ENCODE assay signal across 8 mouse cellular contexts in the genomic region with DNA sequence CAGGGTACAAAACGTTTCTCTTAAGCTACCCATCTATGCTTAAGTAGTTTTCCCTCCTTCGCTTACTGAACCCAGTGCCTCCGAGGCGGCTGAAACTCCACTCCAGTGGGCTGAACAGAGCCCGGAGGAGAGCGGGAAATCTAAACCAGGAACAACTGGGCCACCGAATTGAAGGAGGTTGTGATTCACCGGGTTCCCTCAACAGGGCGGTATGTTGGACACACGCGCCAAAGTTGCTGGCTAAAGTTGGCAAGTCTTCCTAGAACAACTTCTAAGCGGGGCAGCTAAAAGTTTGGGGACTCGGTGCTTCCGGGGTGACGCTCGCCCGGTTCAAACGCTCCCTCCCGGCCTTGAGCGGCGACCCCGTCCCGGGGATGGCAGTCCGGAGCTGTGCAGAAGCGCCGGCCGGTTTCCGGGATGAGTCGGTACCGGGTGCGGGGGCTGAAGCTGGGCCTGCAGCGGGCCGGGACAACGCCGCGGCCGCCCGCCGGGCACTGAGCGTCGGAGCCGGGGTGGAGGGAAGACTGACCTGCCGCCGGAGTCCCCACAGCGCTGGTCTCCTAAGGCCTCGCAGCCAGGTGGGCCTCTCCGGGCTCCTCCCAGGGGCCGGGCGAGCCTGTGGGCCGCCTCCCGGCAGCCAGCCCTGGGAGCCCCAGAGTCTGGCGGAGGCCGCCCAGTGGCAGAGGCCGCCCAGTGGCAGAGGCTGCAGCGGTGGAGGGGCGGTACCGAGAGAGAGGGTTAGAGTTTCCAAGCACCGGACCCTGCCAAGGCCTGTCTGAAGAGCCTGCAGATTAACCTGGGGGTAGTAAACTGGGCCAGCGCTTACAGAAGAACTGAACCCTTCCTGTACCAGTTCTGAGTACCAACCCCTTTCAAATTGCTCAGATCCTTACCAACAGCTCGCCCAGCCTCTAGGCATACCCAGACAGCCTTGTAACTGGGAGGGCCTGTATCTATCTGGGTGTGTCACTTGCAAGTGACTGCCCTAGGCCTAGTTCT. TPM values are rescaled to one million over a fixed set of nuclear protein-coding genes. Genes with fewer than 3 reads are reported as not detected.
DNase-seq lines count a peak whose midpoint lies in the region; ATAC-seq and TF ChIP-seq lines count a peak whose summit lies in the region.

A gene (plus strand): TSS at position 181 of the 999 bp plus-strand sequence.
A gene (minus strand): TSS at position 939 of the 999 bp plus-strand sequence.

- peak within 1 kb of the TSS; percentile 79 for H3K4me2 ChIP-seq in heart, embryonic 13.5 days
- peak within 1 kb of the TSS; percentile 80 for H3K4me2 ChIP-seq in kidney, postnatal 0 days (ENCODE audit: low read length)
- H3K4me2 ChIP-seq in neural tube, embryonic 15.5 days, result peak within 1 kb of the TSS; percentile 98

- peak within 1 kb of the TSS; percentile 91 for H3K9ac ChIP-seq in heart, embryonic 13.5 days
- H3K9ac ChIP-seq in kidney, postnatal 0 days (ENCODE audit: low read depth, low read length), result peak within 1 kb of the TSS; percentile 83
- peak within 1 kb of the TSS; percentile 55 for H3K9ac ChIP-seq in neural tube, embryonic 15.5 days (replicated peaks)

- DNase-seq in kidney, postnatal 0 days (ENCODE audit: low spot score), result peak; percentile 89
- DNase-seq in lung, adult 2 months, result peak; percentile 78
- DNase-seq in thymus, adult 18-20 months, result peak; percentile 67 to 68

- WGBS in bone marrow, adult 2 months, result under 1% methylated on average over 60 of the region's 60 CpGs
- WGBS in heart, embryonic 13.5 days, result under 1% methylated on average over 54 of the region's 60 CpGs
- under 1% methylated on average over 60 of the region's 60 CpGs for WGBS in kidney, postnatal 0 days
- WGBS in lung, adult 2 months, result under 1% methylated on average over 60 of the region's 60 CpGs
- 1% methylated on average over 60 of the region's 60 CpGs for WGBS in neural tube, embryonic 15.5 days

- peak within 1 kb of the TSS; percentile 87 for H3K27ac ChIP-seq in bone marrow, adult 2 months (ENCODE audit: control insufficient read depth, insufficient read depth, low read depth, low read length, poor library complexity)
- peak within 1 kb of the TSS; percentile 71 for H3K27ac ChIP-seq in embryonic fibroblast, embryonic 13.5 days (ENCODE audit: insufficient read depth, low read length)
- H3K27ac ChIP-seq in heart, embryonic 13.5 days (replicated peaks), result peak within 1 kb of the TSS; percentile 83
- peak within 1 kb of the TSS; percentile 78 for H3K27ac ChIP-seq in kidney, postnatal 0 days
- no peak within 1 kb of the TSS for H3K27ac ChIP-seq in neural tube, embryonic 15.5 days (replicated peaks)

- no peaks in the 10 kb centered on the region; the same call in 1 of the 2 replicates for H3K4me1 ChIP-seq in bone marrow, adult 2 months (ENCODE audit: control insufficient read depth, insufficient read depth, low read length)
- H3K4me1 ChIP-seq in embryonic fibroblast, embryonic 13.5 days (ENCODE audit: control insufficient read depth, insufficient read depth, low read length), result no peaks in the 10 kb centered on the region; the same call in 1 of the 2 replicates
- H3K4me1 ChIP-seq in heart, embryonic 13.5 days, result peaks cover 16% of the 10 kb centered on the region
- 0 out of 2 replicates have a peak, but pooled peaks cover 5% of the 10 kb centered on the region for H3K4me1 ChIP-seq in kidney, postnatal 0 days (replicated peaks; ENCODE audit: insufficient read depth, low read length)
- H3K4me1 ChIP-seq in lung, adult 2 months (ENCODE audit: control insufficient read depth, insufficient read depth, low read length), result no peaks in the 10 kb centered on the region; the same call in none of the 2 replicates
- H3K4me1 ChIP-seq in neural tube, embryonic 15.5 days, result peaks cover 10% of the 10 kb centered on the region; the same call in 1 of the 2 replicates

- peak; percentile 89 for ATAC-seq in CD4-positive, CD25-positive, alpha-beta regulatory T cell, adult 4 months
- peak; percentile 100 for ATAC-seq in heart, embryonic 13.5 days (ENCODE audit: extremely low read depth, insufficient number of reproducible peaks, low FRiP score, low TSS enrichment)
- ATAC-seq in kidney, postnatal 0 days (replicated peaks; ENCODE audit: low FRiP score, low read depth), result peak; percentile 99
- ATAC-seq in neural tube, embryonic 15.5 days (ENCODE audit: low FRiP score), result peak; percentile 93

- peak within 1 kb of the TSS; percentile 58 for H3K4me3 ChIP-seq in bone marrow, adult 2 months (replicated peaks; ENCODE audit: control insufficient read depth, low read depth, low read length)
- H3K4me3 ChIP-seq in embryonic fibroblast, embryonic 13.5 days (ENCODE audit: insufficient read depth, low read length), result peak within 1 kb of the TSS; percentile 73
- H3K4me3 ChIP-seq in heart, embryonic 13.5 days, result peak within 1 kb of the TSS; percentile 88
- peak within 1 kb of the TSS; percentile 77 for H3K4me3 ChIP-seq in kidney, postnatal 0 days (replicated peaks; ENCODE audit: low read depth, low read length)
- H3K4me3 ChIP-seq in lung, adult 2 months (replicated peaks; ENCODE audit: extremely low read depth, low read depth, low read length), result peak within 1 kb of the TSS; percentile 70
- H3K4me3 ChIP-seq in neural tube, embryonic 15.5 days (replicated peaks), result peak within 1 kb of the TSS; percentile 62

- peak; percentile 84; the same call in 1 of the 2 replicates for TF ChIP-seq POLR2A in bone marrow, adult 2 months (IDR thresholded peaks at IDR 0.05; ENCODE audit: borderline replicate concordance, control insufficient read depth, low read depth, low read length)
- TF ChIP-seq POLR2A in embryonic fibroblast, embryonic 13.5 days (IDR thresholded peaks at IDR 0.05; ENCODE audit: low read depth, low read length), result peak; percentile 63
- no peak; the same call in 1 of the 2 replicates for TF ChIP-seq POLR2A in lung, adult 2 months (IDR thresholded peaks at IDR 0.05; ENCODE audit: borderline replicate concordance, extremely low read depth, low read depth, low read length)

- H3K9me3 ChIP-seq in heart, embryonic 13.5 days, result no peaks in the 10 kb centered on the region
- no peaks in the 10 kb centered on the region for H3K9me3 ChIP-seq in kidney, postnatal 0 days (replicated peaks; ENCODE audit: low read length)
- H3K9me3 ChIP-seq in neural tube, embryonic 15.5 days (replicated peaks), result no peaks in the 10 kb centered on the region

- no peaks in the 10 kb centered on the region for H3K27me3 ChIP-seq in heart, embryonic 13.5 days (replicated peaks)
- H3K27me3 ChIP-seq in kidney, postnatal 0 days (ENCODE audit: insufficient read depth, low read length), result no peaks in the 10 kb centered on the region
- H3K27me3 ChIP-seq in neural tube, embryonic 15.5 days (replicated peaks), result no peaks in the 10 kb centered on the region

- H3K36me3 ChIP-seq in heart, embryonic 13.5 days, result peaks cover 20% of the 10 kb centered on the region
- H3K36me3 ChIP-seq in kidney, postnatal 0 days (ENCODE audit: insufficient read depth, low read length), result no peaks in the 10 kb centered on the region
- H3K36me3 ChIP-seq in neural tube, embryonic 15.5 days, result no peaks in the 10 kb centered on the region

- TF ChIP-seq CTCF in bone marrow, adult 2 months (IDR thresholded peaks at IDR 0.05; ENCODE audit: control insufficient read depth, insufficient read depth, low read length), result peak; percentile 2; the same call in 1 of the 2 replicates
- no peak for TF ChIP-seq CTCF in embryonic fibroblast, embryonic 13.5 days (IDR thresholded peaks at IDR 0.05; ENCODE audit: borderline replicate concordance, insufficient read depth, low read length)
- peak; percentile 51 for TF ChIP-seq CTCF in kidney, postnatal 0 days (IDR thresholded peaks at IDR 0.05; ENCODE audit: low read depth)
- no peak for TF ChIP-seq CTCF in lung, adult 2 months (IDR thresholded peaks at IDR 0.05; ENCODE audit: insufficient read depth, low read length)

RNA-seq across cellular contexts. Expression of the first gene that starts in this region (rescaled TPM):
- polyA plus RNA-seq in CD4-positive, CD25-positive, alpha-beta regulatory T cell, adult 4 months (2017; shearing (Covaris generic)), result not detected
- polyA plus RNA-seq in bone marrow, adult 2 months (2011; ENCODE audit: insufficient read depth, insufficient read length, low replicate concordance, missing spikeins), result not detected in 2 replicates
- polyA plus RNA-seq in embryonic fibroblast, embryonic 13.5 days (2011; ENCODE audit: insufficient read length, low read depth, missing spikeins), result not detected in 2 replicates
- polyA plus RNA-seq in heart, embryonic 13.5 days (2015; fragmentation: Nextera tagmentation; extraction: Ambion mirVana), result 0.25 TPM in 1 of 2 replicates, not detected in the other
- 0.42 TPM in 1 of 2 replicates, not detected in the other for polyA plus RNA-seq in kidney, postnatal 0 days (2015; fragmentation: Nextera tagmentation; extraction: Ambion mirVana)
- polyA plus RNA-seq in lung, adult 2 months (2012; rRNA removed), result not detected in 2 replicates
- polyA plus RNA-seq in neural tube, embryonic 15.5 days (2015; fragmentation: Nextera tagmentation; extraction: Ambion mirVana), result not detected in 2 replicates

RNA-seq across cellular contexts. Expression of the second gene that starts in this region (rescaled TPM):
- polyA plus RNA-seq in CD4-positive, CD25-positive, alpha-beta regulatory T cell, adult 4 months (2017; shearing (Covaris generic)), result 10 to 100 TPM; 48.1 to 52.4 TPM
- polyA plus RNA-seq in bone marrow, adult 2 months (2011; ENCODE audit: insufficient read depth, insufficient read length, low replicate concordance, missing spikeins), result 16.1 and 21.7 TPM in 2 replicates
- 23.1 and 26.6 TPM in 2 replicates for polyA plus RNA-seq in embryonic fibroblast, embryonic 13.5 days (2011; ENCODE audit: insufficient read length, low read depth, missing spikeins)
- polyA plus RNA-seq in heart, embryonic 13.5 days (2015; fragmentation: Nextera tagmentation; extraction: Ambion mirVana), result 16.7 TPM in 2 replicates
- polyA plus RNA-seq in kidney, postnatal 0 days (2015; fragmentation: Nextera tagmentation; extraction: Ambion mirVana), result 14.1 and 15.1 TPM in 2 replicates
- polyA plus RNA-seq in lung, adult 2 months (2012; rRNA removed), result 0.83 and 2.5 TPM in 2 replicates
- polyA plus RNA-seq in neural tube, embryonic 15.5 days (2015; fragmentation: Nextera tagmentation; extraction: Ambion mirVana), result 2.6 and 8.0 TPM in 2 replicates

Comparison
In these comparisons a context has a peak if more than half of its experiments do, and no peak if none do; other contexts are left out.
1. CTCF ChIP-seq: peak in bone marrow, adult 2 months (single experiment) and kidney, postnatal 0 days (single experiment); none in embryonic fibroblast, embryonic 13.5 days (single experiment) and lung, adult 2 months (single experiment).
2. Peak in every context shown above with its lines, with median percentiles within 50 percentile points of each other: ATAC-seq, H3K4me3 ChIP-seq, H3K4me2 ChIP-seq, H3K9ac ChIP-seq and DNase-seq.